Mouse (Mus musculus): ENCODE data around the gene Thsd7b. TPM values are rescaled to one million over a fixed set of nuclear protein-coding genes. Genes with fewer than 3 reads are reported as not detected.
"Not testable (repeated sequence)": the region's sequence is repeated elsewhere in the genome, so short reads cannot be mapped to it uniquely, and the experiment has no call there.

The Thsd7b gene
- polyA plus RNA-seq, 1 experiment from 2014 or later = 0.82 TPM

DNA sequence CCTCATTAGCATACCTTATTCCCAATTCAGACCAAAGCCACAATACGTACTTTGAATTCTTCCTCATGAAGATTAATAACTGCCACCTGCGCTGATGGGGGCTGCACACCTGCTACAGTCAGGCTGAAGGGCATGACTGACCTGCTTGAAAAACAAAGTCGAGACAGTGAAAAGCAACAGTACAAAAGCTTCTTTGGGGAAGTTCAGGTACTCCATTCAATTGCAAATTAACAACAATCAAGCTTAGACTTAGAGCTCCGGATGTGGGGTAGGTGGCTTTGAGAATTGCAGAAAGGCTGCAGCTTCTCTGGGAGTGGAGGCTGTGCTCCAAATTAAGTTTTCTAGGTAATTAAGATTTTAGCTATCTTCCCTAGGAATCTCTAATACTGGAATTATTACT lies 973.2 kb downstream of the Thsd7b start:
- not testable (repeated sequence) for ATAC-seq (replicated peaks; ENCODE audit: low FRiP score); H3K36me3 ChIP-seq (ENCODE audit: control insufficient read depth, insufficient read depth, low read length); DNase-seq (ENCODE audit: low spot score); H3K9ac ChIP-seq (ENCODE audit: low read depth, low read length); H3K27me3 ChIP-seq (replicated peaks; ENCODE audit: control insufficient read depth, insufficient read depth, low read length); H3K9me3 ChIP-seq (ENCODE audit: control insufficient read depth, low read length); H3K4me3 ChIP-seq (ENCODE audit: low read depth, low read length); H3K4me2 ChIP-seq; H3K4me1 ChIP-seq (replicated peaks; ENCODE audit: control insufficient read depth, insufficient read depth, low read length); H3K27ac ChIP-seq (ENCODE audit: low read depth, low read length)
- 93% methylated on average over 4 of the region's 4 CpGs for WGBS

- not testable (repeated sequence) for H3K9ac ChIP-seq (ENCODE audit: low read depth, low read length); H3K36me3 ChIP-seq (ENCODE audit: control insufficient read depth, insufficient read depth, low read length); H3K4me1 ChIP-seq (replicated peaks; ENCODE audit: control insufficient read depth, insufficient read depth, low read length); DNase-seq (ENCODE audit: low spot score); H3K4me2 ChIP-seq; H3K4me3 ChIP-seq (ENCODE audit: low read depth, low read length); H3K9me3 ChIP-seq (ENCODE audit: control insufficient read depth, low read length); H3K27ac ChIP-seq (ENCODE audit: low read depth, low read length); H3K27me3 ChIP-seq (replicated peaks; ENCODE audit: control insufficient read depth, insufficient read depth, low read length); ATAC-seq (replicated peaks; ENCODE audit: low FRiP score)
- WGBS = 89% methylated on average over 4 of the region's 4 CpGs
Measured at GRCm38 (mm10) chr1:130246930-130247329, 973.8 kb downstream of the Thsd7b start.

DNA sequence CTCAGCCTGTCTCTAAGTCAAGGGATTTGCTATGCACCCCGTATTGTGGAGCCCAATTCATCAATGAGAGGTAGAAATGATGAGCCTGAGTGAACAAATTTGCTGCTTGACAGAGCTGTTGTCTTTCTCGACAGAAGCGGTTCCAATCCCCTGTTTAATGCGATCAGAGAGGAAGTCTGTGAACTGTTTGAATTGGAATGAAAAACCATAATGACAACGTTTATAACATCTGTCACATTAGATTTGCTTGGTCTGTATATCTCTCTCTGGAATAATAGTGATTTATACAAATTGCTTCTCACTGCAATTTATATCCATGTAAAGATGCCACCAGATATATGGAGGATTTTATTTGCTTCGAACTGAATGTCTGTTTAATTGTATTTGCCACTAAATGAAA lies 988.9 kb downstream of the Thsd7b start:
- Histone ChIP-seq H3K27ac (ENCODE audit: low read depth, low read length) (no peak overlapping the region), H3K9ac (ENCODE audit: low read depth, low read length) (no peak overlapping the region), H3K4me1 (replicated peaks; ENCODE audit: control insufficient read depth, insufficient read depth, low read length) (no peaks in the 10 kb centered on the region), H3K9me3 (ENCODE audit: control insufficient read depth, low read length) (no peaks in the 10 kb centered on the region), H3K36me3 (ENCODE audit: control insufficient read depth, insufficient read depth, low read length) (no peaks in the 10 kb centered on the region), H3K27me3 (replicated peaks; ENCODE audit: control insufficient read depth, insufficient read depth, low read length) (no peaks in the 10 kb centered on the region), H3K4me2 (no peak overlapping the region), H3K4me3 (ENCODE audit: low read depth, low read length) (no peak overlapping the region)
- ATAC-seq (replicated peaks; ENCODE audit: low FRiP score) (no peak), DNase-seq (ENCODE audit: low spot score) (no peak)
- 74% methylated on average over 6 of the region's 6 CpGs for WGBS
